Mouse (Mus musculus): ENCODE results near the gene Washc2. TPM values are rescaled to one million over a fixed set of nuclear protein-coding genes. Genes with fewer than 3 reads are reported as not detected.

Washc2 gene
- total RNA-seq, 2 experiments from 2014 or later, result 38.4 to 40.1 TPM

GRCm38 (mm10) chr6:116260481-116260880, 52.6 kb downstream of the Washc2 start:
- no peak for DNase-seq (ENCODE audit: low spot score in 2 of 2)

- no peak for DNase-seq (ENCODE audit: low spot score in 2 of 2)
These were observed 55.0 kb downstream of the Washc2 start for GRCm38 (mm10) chr6:116262824-116263223.

GRCm38 (mm10) chr6:116264018-116264651, 56.3 kb downstream of the Washc2 start, which contains the start of gene Zfand4:
Zfand4 (plus strand) TSS chr6:116264222.
- DNase-seq (ENCODE audit: low spot score in 2 of 2), result peak; percentile 87 to 93

GRCm38 (mm10) chr6:116264836-116265235, 57.0 kb downstream of the Washc2 start:
- no peak for DNase-seq (ENCODE audit: low spot score in 2 of 2)

- no peak for DNase-seq (ENCODE audit: low spot score in 2 of 2)
These were observed 57.8 kb downstream of the Washc2 start for GRCm38 (mm10) chr6:116265603-116266002.

GRCm38 (mm10) chr6:116266273-116267109, 58.7 kb downstream of the Washc2 start:
- DNase-seq (ENCODE audit: low spot score in 2 of 2), result no peak

GRCm38 (mm10) chr6:116267110-116267423, 59.2 kb downstream of the Washc2 start:
- DNase-seq (ENCODE audit: low spot score in 2 of 2), result no peak

- DNase-seq (ENCODE audit: low spot score in 2 of 2), result no peak
These were observed 67.9 kb downstream of the Washc2 start for GRCm38 (mm10) chr6:116275695-116276094.

- DNase-seq (ENCODE audit: low spot score in 2 of 2), result no peak
These were observed 71.0 kb downstream of the Washc2 start for GRCm38 (mm10) chr6:116278679-116279317.

GRCm38 (mm10) chr6:116281014-116281413, 73.2 kb downstream of the Washc2 start:
- no peak for DNase-seq (ENCODE audit: low spot score in 2 of 2)

GRCm38 (mm10) chr6:116282546-116282945, 74.7 kb downstream of the Washc2 start:
- no peak for DNase-seq (ENCODE audit: low spot score in 2 of 2)

- no peak for DNase-seq (ENCODE audit: low spot score in 2 of 2)
These were observed 75.4 kb downstream of the Washc2 start for GRCm38 (mm10) chr6:116283280-116283679.

- DNase-seq (ENCODE audit: low spot score in 2 of 2), result no peak
These were observed 78.5 kb downstream of the Washc2 start for GRCm38 (mm10) chr6:116286321-116286720.

GRCm38 (mm10) chr6:116286870-116287575, 79.2 kb downstream of the Washc2 start:
- no peak for DNase-seq (ENCODE audit: low spot score in 2 of 2)

GRCm38 (mm10) chr6:116311411-116311810, 103.6 kb downstream of the Washc2 start:
- DNase-seq (ENCODE audit: low spot score in 2 of 2), result no peak

Other genes with a start within 250 kb of the Washc2 start
- gene Plxnd1, start 213.0 kb upstream of the Washc2 start, total RNA-seq (2021), result 100 to 1,000 TPM; 125 to 133 TPM
- 10 to 100 TPM; 28.1 to 32.1 TPM for gene Tmcc1, start 14.6 kb upstream of the Washc2 start, total RNA-seq (2021)
- gene Zfand4, start 56.2 kb downstream of the Washc2 start, total RNA-seq (2021), result 1 to 10 TPM; 3.9 to 4.7 TPM
- 10 to 100 TPM; 36.8 to 41.1 TPM for gene March8, start 130.0 kb downstream of the Washc2 start, total RNA-seq (2021)